Mouse (Mus musculus): ENCODE measurements at regions not wholly inside any gene's neighbourhood (a gene's known extent, or its start where the extent isn't known, plus 50 kb on each side); places are given as distances from the start of the nearest gene placed in this dataset.

DNA sequence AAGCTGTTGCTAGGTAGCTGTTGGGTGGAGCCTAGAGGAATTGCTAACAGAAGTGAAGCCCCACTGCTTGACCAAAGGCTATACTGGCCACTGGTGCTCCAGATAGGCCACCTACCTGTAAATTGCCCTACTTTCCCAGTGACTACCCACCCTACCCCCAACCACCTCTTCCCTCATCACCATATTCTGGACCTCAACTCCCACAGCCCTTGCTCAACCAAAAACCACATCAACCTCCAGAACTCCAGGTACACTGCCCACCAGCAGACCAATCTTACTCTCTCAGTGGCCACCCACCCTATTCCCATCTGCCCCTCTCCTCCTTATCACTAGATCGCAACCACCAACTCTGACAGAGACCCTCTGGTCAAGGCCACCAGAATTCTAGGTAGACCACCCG is 63.4 kb upstream of the D7Ertd443e start:
- TF ChIP-seq CTCF (IDR thresholded peaks at IDR 0.05; ENCODE audit: borderline replicate concordance, control insufficient read depth, extremely low read depth, insufficient read depth, low read length, poor library complexity) (no peak), POLR2A (IDR thresholded peaks at IDR 0.05; ENCODE audit: control insufficient read depth, extremely low read depth, insufficient read depth, low read length, poor library complexity) (no peak)
